Mouse (Mus musculus) E14TG2a.4 (cell line): ENCODE data around the gene Fbxl21.

Source experiments
- CTCF ChIP-seq: conservative IDR thresholded peaks from 2 replicates; pipeline ENCODE4 v1.5.1; 2014; ENCODE audit warnings: low read length
- POU5F1 ChIP-seq: IDR thresholded peaks from 2 replicates; pipeline ENCODE4 v1.6.1; 2014; ENCODE audit warnings: low read length, borderline replicate concordance

DNA sequence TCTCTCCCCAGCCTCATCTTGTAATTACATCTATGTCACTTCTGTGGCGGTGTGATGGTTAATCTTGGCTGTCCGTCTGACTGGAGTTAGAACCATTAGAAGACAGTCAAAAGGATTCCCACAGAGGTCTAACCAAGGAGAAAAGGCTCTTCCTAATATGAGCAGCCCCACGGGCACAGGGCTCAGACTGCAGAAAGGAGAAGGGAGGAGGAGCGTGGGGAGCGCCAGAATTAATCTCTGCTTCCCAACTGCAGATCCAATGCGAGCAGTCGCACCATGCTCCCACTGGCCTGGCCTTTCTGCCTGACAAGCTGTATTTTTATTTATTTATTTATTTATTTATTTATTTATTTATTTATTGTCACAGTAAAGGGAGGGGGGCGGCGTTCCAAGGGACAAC is 21.5 kb downstream of the Fbxl21 start:
- no peak for TF ChIP-seq CTCF
- TF ChIP-seq POU5F1: no peak
